Comparison of ENCODE assay signal across 25 mouse cellular contexts in the genomic region with DNA sequence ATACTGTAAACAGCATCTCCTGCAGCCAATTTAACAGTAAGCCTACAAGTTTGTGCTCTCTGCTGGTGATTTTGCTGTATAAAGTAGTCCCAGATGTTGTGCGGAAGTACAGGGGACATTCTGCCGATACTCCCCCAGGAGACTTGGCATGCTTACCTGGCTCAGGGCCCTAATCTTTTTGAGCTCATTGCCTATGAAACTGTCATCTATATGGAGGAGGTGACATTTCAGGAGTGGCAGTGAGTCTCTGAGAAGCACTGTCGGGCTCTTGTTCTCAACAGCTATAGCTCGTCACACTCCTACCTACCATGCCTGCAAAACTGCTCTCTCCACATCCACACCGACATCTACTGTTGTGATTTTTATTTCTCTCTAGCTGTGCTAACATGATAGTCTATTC.
DNase-seq lines count a peak whose midpoint lies in the region; ATAC-seq and TF ChIP-seq lines count a peak whose summit lies in the region.
"Had no signal": no experiment of that assay in that cellular context is flagged by ENCODE, and none has a peak within 500 bp of the region (broad histone marks: within the 10 kb centered on the region; RNA-seq: fewer than 3 reads in every experiment).

No protein-coding gene starts in this region.

- WGBS in embryonic facial prominence, embryonic 12.5 days: 54% methylated on average over 5 of the region's 5 CpGs
- WGBS in embryonic facial prominence, embryonic 10.5 days: 79% methylated on average over 5 of the region's 5 CpGs
- 58% methylated on average over 5 of the region's 5 CpGs for WGBS in hindbrain, postnatal 0 days

- peaks cover 21% of the 10 kb centered on the region for H3K4me1 ChIP-seq in embryonic facial prominence, embryonic 12.5 days
- peaks cover 24% of the 10 kb centered on the region for H3K4me1 ChIP-seq in embryonic facial prominence, embryonic 10.5 days
- no peaks in the 10 kb centered on the region for H3K4me1 ChIP-seq in hindbrain, postnatal 0 days (ENCODE audit: insufficient read depth, low read length)
- H3K4me1 ChIP-seq: liver, embryonic 15.5 days; midbrain, embryonic 12.5 days had no signal

- no peaks in the 10 kb centered on the region for H3K36me3 ChIP-seq in embryonic facial prominence, embryonic 12.5 days
- no peaks in the 10 kb centered on the region for H3K36me3 ChIP-seq in embryonic facial prominence, embryonic 10.5 days (replicated peaks)
- H3K36me3 ChIP-seq in hindbrain, postnatal 0 days (ENCODE audit: insufficient read depth, low read length): no peaks in the 10 kb centered on the region
- H3K36me3 ChIP-seq: G1E; heart, embryonic 13.5 days; kidney, embryonic 15.5 days; limb, embryonic 15.5 days; liver, embryonic 15.5 days; midbrain, embryonic 12.5 days; neural tube, embryonic 13.5 days had no signal

- H3K4me2 ChIP-seq in embryonic facial prominence, embryonic 12.5 days (replicated peaks): no peak overlapping the region
- H3K4me2 ChIP-seq in hindbrain, postnatal 0 days (ENCODE audit: low read depth, low read length): no peak overlapping the region
- H3K4me2 ChIP-seq: forebrain, embryonic 13.5 days; heart, embryonic 13.5 days; kidney, embryonic 15.5 days; limb, embryonic 15.5 days; liver, embryonic 15.5 days; midbrain, embryonic 12.5 days; neural tube, embryonic 13.5 days had no signal

- intact Hi-C loops in left cerebral cortex, adult 2 months (cut with DNase I): loop anchor here (2.0 kb wide), 1 partner anchor 79 kb away; no protein-coding TSS in a partner anchor

- no peak for ATAC-seq in embryonic facial prominence, embryonic 12.5 days (ENCODE audit: insufficient number of reproducible peaks, insufficient read depth, low FRiP score, low TSS enrichment)
- no peak for ATAC-seq in hindbrain, postnatal 0 days
- ATAC-seq: activated CD4-positive, CD25-positive, alpha-beta regulatory T cell, adult 4 months; forebrain, embryonic 13.5 days; hindbrain, embryonic 16.5 days; intestine, postnatal 0 days; lung, postnatal 0 days had no signal

- no peak overlapping the region for H3K4me3 ChIP-seq in embryonic facial prominence, embryonic 12.5 days
- H3K4me3 ChIP-seq in embryonic facial prominence, embryonic 10.5 days: no peak overlapping the region
- H3K4me3 ChIP-seq in left cerebral cortex, adult 2 months: no peak overlapping the region
- H3K4me3 ChIP-seq in hindbrain, postnatal 0 days (ENCODE audit: low read length): no peak overlapping the region
- H3K4me3 ChIP-seq: erythroblast, embryonic 14.5 days; forebrain, embryonic 13.5 days; heart, embryonic 13.5 days; kidney, embryonic 15.5 days; limb, embryonic 15.5 days; liver, embryonic 15.5 days; midbrain, embryonic 12.5 days; neural tube, embryonic 13.5 days had no signal

- DNase-seq in embryonic facial prominence, embryonic 10.5 days (ENCODE audit: low spot score): no peak
- peak; percentile 83 for DNase-seq in brain, adult 2 months (ENCODE audit: low read depth, low spot score)
- DNase-seq in left cerebral cortex, adult 2 months (ENCODE audit: extremely low spot score in 1 of 2, low spot score in 2 of 2): peak; percentile 32 to 56
- DNase-seq in right cerebral cortex, postnatal 14 days: peak; percentile 37
- DNase-seq in embryo, embryonic 11 days: no peak
- no peak for DNase-seq in hindbrain, postnatal 0 days (ENCODE audit: low spot score)
- DNase-seq: adrenal gland, postnatal 14 days; cerebellum, adult 11 months; heart, adult 11 months; heart, postnatal 4 days; thymus, postnatal 14 days had no signal

- TF ChIP-seq CTCF in left cerebral cortex, adult 2 months (IDR thresholded peaks at IDR 0.05): no peak
- TF ChIP-seq CTCF in hindbrain, postnatal 0 days (IDR thresholded peaks at IDR 0.05; ENCODE audit: low read depth): no peak

- no peak overlapping the region for H3K9ac ChIP-seq in embryonic facial prominence, embryonic 12.5 days
- no peak overlapping the region for H3K9ac ChIP-seq in hindbrain, postnatal 0 days (replicated peaks; ENCODE audit: low read length)
- H3K9ac ChIP-seq: forebrain, embryonic 13.5 days; heart, embryonic 13.5 days; kidney, embryonic 15.5 days; limb, embryonic 15.5 days; liver, embryonic 15.5 days; midbrain, embryonic 12.5 days; neural tube, embryonic 13.5 days had no signal

- no peaks in the 10 kb centered on the region for H3K9me3 ChIP-seq in embryonic facial prominence, embryonic 12.5 days
- H3K9me3 ChIP-seq in embryonic facial prominence, embryonic 10.5 days: no peaks in the 10 kb centered on the region; the same call in 1 of the 2 replicates
- H3K9me3 ChIP-seq in hindbrain, postnatal 0 days (ENCODE audit: low read length): no peaks in the 10 kb centered on the region
- H3K9me3 ChIP-seq: forebrain, embryonic 13.5 days; heart, embryonic 13.5 days; kidney, embryonic 15.5 days; limb, embryonic 15.5 days; midbrain, embryonic 12.5 days; neural tube, embryonic 13.5 days had no signal

- peak overlapping the region; percentile 41; the same call in 1 of the 2 replicates for H3K27ac ChIP-seq in embryonic facial prominence, embryonic 12.5 days
- H3K27ac ChIP-seq in embryonic facial prominence, embryonic 10.5 days (replicated peaks): no peak overlapping the region
- H3K27ac ChIP-seq in left cerebral cortex, adult 2 months: no peak overlapping the region
- no peak overlapping the region for H3K27ac ChIP-seq in hindbrain, postnatal 0 days
- H3K27ac ChIP-seq: forebrain, embryonic 13.5 days; heart, embryonic 13.5 days; kidney, embryonic 15.5 days; limb, embryonic 15.5 days; liver, embryonic 15.5 days; midbrain, embryonic 12.5 days; neural tube, embryonic 13.5 days had no signal

- no peaks in the 10 kb centered on the region for H3K27me3 ChIP-seq in embryonic facial prominence, embryonic 12.5 days
- 0 out of 2 replicates have a peak, but pooled peaks cover 9% of the 10 kb centered on the region for H3K27me3 ChIP-seq in embryonic facial prominence, embryonic 10.5 days (replicated peaks; ENCODE audit: low read depth, poor library complexity, severe bottlenecking)
- H3K27me3 ChIP-seq in hindbrain, postnatal 0 days (ENCODE audit: insufficient read depth, low read length): no peaks in the 10 kb centered on the region
- H3K27me3 ChIP-seq: forebrain, embryonic 13.5 days; heart, embryonic 13.5 days; kidney, embryonic 15.5 days; limb, embryonic 15.5 days; liver, embryonic 15.5 days; neural tube, embryonic 13.5 days had no signal

Comparison
In these comparisons a context has a peak if more than half of its experiments do, and no peak if none do; other contexts are left out.
1. DNase-seq: peak in brain, adult 2 months (single experiment), left cerebral cortex, adult 2 months (2 of 2) and right cerebral cortex, postnatal 14 days (single experiment); none in embryonic facial prominence, embryonic 10.5 days (single experiment), embryo, embryonic 11 days (single experiment) and hindbrain, postnatal 0 days (single experiment).